Mouse (Mus musculus) adrenal gland, postnatal 36 days (tissue): ENCODE data around the gene Mrtfa. TPM values are rescaled to one million over a fixed set of nuclear protein-coding genes. Genes with fewer than 3 reads are reported as not detected.

Source experiments
- DNase-seq, 2 experiments: peaks; one replicate each; pipeline ENCODE4 v3.0.0; 2021; ENCODE audit warnings: mixed read lengths in 1 of 2
- total RNA-seq, 2 experiments: library from RNA; stranded (reverse); gene quantifications; 2 replicates each; pipeline ENCODE4 v1.2.3; 2021

The Mrtfa gene
- total RNA-seq, 2 experiments from 2014 or later, result 28.6 to 31.0 TPM

DNA sequence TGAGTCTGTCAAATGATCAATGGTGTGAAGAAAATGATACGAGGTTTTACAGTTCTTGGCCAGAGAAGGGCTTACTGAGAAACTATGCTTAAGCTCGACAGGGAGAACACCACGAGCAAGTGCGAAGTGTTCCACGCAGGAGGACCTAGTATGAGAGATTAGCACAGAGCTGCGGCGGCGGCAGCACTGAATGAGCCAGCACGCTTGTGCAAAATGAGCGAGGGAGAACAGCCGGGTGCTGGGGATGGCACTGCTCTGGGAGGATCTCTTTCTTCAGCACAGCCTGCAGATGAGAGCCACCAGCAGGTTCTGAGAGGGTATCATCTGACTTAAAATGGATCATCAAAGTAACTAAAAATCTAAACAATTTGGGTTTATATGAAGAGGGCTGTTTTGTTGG is 91.3 kb downstream of the Mrtfa start:
- DNase-seq, result no peak

DNA sequence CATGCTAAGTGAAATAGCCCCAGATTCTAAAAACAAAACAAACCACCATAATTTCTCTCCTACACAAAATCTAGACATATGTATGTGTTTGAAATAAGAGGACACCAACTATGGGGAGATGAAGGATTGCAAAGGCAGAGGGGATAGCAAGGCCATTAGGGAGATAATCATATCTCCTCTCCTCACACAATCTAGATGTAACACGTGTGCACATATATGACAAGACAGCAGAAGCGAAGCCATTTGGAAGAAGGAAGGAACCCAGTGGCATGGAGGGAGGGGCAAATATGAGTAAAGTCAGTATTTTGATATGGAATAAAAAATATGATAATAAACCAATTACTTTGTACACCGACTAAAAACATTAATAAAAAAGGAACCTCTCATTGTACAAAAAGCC is 91.9 kb downstream of the Mrtfa start:
- no peak for DNase-seq

DNA sequence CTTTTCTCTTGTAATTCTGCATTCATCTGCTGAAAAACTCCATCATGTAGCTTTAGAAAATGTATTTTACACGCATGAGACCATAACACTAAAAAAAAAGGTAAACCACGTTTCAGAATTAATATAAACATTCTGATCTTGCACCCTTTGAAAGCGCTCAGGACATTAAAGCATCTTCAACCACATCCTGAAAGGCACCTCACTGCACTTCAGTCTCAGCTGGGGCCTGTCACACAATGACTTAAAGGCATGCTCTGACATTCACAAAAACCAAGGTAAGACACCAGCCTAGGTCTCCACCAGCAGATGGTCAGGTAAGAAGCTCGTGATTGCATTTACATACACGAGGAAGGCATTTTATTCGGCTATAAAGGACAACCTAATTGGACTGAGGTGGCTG is 92.7 kb downstream of the Mrtfa start:
- DNase-seq, result no peak

DNA sequence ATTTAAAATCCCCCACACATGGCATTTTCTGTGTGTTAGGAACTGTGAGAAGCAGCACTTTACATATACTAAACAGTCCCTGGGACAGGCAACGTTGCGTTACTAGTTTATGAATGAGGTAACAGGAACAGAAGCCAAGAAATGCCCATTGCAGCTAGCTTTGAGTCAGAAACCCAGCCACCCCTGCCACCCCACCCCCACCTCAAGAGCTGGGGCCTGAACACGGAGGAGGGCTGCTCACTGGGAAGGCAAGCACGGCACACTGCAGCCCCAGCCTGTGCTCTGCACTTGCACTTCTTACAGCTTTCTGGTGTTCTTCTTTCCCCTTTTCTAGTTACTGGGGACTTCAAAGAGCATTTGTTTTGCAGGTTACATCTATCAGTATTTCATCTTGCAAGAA is 93.1 kb downstream of the Mrtfa start:
- DNase-seq, result peak; percentile 24 to 64

DNA sequence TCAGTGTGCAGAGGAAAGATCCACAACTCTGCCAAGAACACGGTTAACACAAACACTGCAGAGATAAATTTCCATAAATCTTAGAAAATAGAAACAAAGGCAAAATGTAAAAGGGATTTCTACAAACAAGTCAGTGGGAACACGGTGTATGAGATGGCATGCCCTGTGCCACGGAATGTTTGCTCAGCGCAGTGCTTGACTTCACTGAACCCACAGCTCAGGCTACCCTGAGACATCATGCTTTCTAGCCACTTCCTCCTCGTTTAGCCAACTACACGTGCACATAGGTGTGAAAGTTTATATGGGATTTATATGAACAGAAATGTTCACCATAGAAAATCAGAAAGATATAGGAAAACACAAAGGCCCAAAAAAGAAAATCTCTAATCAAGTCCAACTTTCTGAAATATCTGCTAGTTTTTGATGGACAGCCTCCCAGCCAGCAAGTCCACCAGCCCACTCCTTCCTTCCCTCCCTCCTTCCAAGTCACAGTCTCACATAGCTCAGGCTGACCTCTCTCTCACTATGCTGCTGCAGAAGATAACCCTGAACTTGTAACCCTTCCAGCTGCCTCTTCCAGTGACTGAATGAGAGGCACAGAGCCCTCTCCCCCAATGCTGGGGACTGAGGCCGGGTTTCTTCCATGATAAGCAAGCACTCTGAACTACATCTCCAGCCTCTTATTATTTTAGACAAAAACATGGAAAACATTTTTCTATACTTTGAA is 94.1 kb downstream of the Mrtfa start:
- DNase-seq, result no peak

DNA sequence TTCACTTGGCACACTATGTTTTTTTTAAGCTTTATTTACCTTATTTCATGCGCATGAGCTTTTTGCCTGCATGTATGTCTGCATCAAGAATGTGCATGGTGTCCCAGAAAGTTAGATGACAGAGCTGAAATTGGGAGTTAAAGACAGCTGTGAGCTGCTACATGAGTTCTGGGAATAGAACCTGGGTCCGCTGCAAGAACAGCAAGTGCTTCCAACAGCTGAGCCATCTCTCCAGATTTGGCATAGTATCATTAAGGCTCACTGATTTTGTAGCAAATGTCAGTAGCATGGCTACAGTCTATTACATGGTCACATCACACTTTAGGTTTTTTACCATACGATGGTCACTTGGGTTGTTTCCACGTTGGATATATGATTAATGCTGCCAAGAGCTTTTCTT is 97.5 kb downstream of the Mrtfa start:
- no peak for DNase-seq

DNA sequence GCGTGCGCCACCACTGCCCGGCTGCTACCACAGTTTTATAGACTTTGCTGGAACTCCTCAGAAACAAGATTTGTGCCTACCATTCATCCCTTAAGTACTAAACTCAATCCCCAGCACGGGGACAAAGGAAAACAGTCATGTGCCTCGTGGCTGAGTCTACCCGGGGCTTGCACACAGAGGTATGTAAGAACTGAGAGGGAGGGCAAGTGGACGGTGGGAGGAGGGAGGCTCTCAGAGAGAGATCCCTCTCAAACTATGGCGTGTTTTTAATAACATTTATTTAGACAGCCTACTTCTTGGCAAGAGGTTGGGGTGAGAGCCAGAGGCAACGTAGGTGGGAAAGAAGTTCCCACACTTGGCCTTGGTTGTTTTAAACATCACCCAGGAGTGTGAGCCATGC is 98.8 kb downstream of the Mrtfa start:
- no peak for DNase-seq

DNA sequence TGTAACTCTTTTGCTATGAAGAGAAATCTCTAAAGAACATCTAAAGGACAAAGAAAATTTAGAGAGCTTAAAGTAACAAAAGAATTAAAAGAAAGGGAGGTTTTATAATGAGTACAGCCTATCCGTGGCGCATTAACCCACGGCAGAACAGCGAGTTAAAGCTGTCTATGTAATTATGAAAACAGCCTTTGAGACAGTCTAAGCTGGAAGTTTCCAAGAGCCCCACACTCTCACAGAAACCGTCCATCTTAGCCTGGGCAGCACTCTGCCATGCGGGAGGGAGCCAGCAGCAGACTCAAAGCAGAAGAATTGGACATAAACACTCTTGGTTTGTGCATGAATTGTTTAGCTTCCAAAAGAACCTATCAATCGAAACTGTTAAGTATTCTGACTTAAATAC is 103.0 kb downstream of the Mrtfa start:
- no peak for DNase-seq

DNA sequence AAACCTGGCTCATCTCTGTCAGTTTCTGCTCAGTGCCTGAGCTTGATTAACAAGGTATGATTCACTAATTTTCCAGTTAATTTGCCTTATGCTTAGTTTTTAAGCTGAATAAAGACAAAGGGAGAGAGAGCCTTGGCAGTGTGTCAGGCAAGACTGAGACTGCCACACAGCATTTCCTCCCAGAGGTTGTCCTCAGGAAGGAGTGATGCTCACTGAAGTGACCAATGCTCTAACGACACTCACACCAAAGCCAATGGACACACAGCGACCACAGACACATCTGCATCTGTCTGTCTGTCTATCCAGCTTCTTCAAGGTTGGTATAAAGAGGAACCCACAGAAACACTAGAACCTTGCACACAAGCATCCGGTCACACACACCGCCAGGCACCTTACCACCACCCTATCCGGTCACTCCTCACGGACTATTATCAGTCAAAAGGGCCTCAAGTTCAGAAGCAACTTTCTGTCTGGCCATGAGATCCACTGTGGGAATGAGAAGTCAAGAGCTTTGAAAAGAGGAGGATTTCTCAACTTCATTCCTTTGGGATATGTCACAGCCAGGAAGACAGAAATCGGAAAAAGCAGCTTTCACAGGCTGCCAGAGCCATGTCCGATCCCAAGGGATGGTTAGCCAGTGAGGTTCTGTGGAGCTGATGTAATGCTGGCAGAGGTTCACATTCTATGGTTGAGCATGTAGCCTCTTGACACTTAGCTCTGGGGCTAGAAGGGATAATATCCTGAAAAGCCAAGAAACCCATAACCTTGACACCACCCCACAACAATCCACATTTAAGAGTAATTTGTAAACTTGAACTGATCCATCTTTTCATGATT is 103.7 kb downstream of the Mrtfa start:
- peak; percentile 24 to 66 for DNase-seq

DNA sequence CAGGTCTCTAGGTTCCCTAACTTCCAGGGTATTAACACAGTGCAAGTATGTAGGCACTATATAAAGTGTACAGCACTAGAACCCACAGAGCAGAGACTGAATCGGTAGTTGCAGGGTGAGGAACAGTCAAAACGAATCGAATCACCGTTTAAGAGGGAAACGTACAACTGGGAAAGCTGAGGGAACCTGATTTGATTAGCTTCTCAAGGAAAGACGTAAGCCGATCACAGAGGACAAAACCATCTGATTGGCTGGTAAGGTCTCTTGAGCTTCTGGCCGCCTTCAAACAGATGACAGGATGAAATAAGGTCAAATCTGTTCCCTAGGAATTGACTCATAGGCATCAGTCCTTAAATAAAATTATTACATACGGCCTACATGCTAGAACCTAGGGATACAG is 106.7 kb downstream of the Mrtfa start:
- no peak for DNase-seq

DNA sequence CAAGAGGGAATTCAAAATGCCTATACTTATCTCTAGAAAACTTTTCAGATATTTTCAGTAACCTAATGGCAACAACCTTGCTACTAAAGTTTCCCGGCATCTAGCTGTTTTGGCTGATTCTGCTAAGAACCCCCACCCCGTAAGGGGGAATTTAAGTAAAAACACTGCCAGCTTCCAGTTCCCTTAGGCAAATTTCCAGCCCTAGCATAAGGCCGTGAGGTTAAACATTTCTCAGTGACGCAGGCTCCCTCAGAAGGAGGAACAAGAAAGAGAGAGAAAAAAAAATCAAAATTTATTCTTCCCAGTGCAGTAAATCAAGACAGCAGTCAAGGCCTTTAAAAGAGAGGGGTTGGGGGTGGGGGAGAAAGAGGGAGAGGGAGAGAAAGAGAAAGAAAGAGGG is 107.3 kb downstream of the Mrtfa start:
- DNase-seq, result no peak

DNA sequence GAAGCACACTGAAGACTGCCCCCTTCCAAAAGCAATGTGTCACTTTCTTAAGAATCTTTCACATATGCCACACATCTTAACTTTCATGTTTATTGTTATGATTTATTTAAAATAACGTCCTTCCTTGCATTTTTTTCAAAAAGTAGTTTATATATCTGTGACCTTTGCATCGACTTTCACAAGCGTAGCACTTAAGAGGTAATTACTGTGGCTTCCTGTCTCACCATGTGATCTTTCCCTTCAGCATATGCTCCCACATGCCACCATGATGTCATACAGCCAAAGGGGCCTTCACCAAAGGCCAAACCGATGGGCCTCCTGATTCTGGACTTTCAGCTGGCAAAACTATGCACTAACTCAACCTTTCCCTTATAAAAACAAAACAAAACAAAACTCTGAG is 109.3 kb downstream of the Mrtfa start:
- no peak for DNase-seq

DNA sequence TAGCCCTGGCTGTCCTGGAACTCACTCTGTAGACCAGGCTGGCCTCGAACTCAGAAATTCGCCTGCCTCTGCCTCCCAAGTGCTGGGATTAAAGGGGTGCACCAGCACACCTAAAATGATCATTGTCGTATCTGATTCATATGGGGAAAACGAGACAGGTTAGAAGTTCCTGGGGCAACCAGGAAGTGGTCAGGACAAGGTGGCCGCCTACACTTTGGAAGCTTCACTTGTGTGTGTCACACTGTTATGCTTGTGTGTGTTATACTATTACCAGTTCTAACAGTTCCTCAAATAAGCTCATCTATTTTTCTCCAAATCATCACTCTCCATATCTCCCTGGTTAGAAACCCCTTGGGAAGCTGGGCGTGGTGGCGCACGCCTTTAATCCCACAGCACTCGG is 110.2 kb downstream of the Mrtfa start:
- no peak for DNase-seq

DNA sequence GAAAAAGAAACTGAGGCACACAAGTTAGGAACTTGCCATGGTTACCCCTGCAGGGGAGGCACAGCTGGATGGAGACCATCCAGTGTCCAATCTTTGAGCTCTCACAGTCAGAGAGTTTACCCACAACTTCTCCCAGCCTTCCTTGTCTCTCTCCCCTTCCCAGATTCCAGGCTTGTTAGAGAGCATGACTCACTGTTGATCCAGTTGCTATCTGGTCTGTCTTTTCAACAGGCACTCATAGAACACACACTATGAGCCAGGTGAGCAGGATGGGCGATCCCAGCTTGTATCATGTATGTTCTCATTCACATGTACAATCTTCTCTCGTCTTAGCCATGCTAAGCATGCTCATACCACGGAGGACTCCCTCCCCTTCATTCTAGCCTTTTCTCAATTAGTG is 111.3 kb downstream of the Mrtfa start:
- no peak for DNase-seq

DNA sequence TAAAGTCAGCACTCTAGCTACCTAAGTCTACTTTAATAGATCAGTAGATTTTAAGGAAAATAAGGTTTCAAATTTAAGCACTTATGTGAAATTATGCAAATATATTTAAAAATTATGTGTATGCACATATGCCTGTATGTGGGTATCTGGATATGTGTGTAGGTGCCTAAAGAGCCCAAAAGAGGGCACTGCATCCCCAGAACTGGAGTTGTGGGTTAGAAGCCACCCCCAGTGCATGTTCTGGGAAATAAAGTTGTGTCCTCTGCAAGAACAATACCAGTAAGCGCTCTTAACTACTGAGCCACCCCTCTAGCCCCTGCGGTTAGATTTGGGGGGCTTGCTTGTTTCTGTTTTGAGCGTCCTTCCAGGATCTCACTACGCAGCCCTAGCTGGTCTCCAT is 113.0 kb downstream of the Mrtfa start:
- peak; percentile 34 to 41 for DNase-seq

DNA sequence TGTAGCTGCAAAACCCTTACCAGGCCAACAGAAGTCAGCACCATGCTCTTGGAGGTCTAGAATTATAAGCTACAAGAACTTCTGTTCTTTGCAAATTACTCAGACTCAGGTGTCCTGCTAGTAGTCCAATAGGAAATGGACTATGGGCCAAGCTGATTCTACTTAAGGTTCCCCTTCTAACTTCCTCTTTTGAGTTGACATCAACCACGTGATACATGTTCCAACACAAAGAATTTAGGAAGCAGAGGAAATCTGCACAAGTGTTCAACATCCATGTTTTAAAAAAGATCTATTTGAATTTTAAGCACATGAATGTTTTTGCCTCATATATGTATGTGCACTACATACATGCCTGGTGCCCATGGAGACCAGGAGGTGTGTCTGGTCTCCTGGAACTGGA is 116.0 kb downstream of the Mrtfa start:
- no peak for DNase-seq

DNA sequence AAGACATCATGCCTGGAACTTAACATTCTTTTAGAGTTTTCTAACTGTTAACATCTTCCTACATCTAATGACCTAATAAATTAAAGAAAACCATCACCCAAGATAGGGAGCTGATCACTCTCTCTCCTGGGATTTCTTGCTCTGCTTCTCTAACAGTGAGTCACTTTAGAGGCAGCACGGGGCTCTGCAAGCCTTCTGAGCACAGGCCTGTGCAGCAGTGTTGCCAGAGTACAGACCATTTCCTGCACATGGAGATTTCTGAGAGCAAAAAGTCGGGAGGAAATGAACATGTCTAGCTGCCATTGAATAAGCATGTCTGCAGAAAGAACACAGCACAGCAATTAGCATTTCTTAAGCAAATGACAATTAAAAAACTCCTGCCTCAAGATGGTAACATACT is 116.8 kb downstream of the Mrtfa start:
- no peak for DNase-seq

DNA sequence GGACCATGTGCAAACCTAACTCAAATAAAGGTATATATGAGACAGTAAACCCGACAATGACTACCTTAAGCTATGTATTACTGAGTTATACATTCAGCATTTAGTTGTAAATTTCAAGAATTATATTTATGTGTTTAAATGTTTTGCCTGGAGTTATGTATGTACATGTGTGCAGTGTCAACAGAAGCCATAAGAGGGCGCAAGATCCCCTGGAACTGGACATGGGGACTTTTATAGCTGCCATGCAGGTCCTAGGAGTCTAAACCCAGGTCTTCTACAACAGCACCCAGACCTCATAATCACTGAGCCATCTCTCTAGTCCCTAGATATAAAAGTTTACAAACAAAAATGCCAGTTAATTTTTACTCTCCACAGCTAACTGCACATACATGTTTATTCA is 117.8 kb downstream of the Mrtfa start:
- no peak for DNase-seq

DNA sequence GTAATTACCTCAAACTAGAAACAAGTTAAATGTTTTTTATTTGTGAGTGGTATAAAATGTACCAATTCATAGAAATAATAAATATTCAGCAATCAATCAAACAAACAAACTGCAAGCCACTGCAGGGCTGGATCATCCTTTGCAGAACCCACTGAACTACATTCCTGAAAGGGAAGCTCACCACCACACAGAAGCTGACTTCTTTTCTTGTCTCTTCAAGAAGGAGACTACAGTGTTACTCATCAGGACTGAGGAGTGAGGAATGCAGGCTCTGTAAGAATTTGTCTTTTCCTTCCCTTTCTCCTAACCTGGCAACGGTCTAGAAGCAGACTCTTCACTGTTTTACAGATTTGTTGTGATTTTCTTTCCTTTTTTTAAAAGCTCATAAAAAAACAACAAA is 120.1 kb downstream of the Mrtfa start:
- no peak for DNase-seq

DNA sequence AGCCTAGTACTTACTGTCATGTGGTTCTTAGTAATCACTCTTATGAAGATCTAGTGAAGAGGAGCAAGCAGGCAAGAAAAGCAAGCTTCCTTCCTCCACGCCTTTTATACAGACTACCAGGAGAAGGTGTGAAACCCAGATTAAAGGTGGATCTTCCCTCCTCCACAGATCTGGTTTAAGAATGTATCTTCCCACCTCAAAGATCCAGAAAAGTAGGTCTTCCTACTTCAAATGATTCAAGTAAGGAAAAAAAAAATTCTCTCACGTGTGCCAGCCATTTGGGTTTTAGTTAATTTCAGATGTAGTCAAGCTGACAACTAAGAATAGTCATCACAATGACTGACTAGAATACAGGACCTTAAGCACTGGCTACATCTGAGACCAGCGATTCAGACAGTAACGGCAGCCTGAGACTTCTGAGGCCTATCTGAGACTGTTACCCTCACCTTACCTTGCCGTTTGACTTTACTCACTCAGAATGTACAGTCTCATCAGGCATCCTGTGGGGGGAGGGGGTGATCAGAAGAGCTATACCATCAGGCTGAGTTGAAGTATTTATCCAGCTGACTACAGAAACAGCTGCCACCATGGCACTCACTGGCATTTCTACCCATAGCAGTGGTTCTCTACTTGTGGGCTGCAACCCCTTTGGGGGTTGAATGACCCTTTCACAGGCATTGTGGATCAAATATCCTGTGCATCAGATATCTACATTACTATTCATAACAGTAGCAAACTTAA is 121.7 kb downstream of the Mrtfa start:
- DNase-seq, result no peak

DNA sequence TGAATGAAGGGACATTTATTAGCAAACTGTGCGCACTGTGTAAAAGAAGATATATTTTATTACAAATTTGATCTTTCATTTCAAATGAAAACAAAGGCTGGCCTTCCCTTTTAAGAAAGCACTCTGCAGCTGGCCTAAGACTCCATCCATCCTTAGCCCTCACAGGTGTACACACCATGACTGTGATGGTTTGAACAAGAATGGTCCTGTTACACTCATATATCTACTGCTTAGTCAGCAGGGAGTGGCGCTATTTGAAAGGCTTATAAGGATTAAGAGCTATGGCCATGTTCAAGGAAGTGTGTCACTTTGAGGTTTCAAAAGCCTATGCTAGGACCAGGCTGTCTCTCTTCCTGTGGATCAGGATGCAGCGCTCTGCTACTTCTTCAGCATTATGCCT is 122.8 kb downstream of the Mrtfa start:
- DNase-seq, result no peak

DNA sequence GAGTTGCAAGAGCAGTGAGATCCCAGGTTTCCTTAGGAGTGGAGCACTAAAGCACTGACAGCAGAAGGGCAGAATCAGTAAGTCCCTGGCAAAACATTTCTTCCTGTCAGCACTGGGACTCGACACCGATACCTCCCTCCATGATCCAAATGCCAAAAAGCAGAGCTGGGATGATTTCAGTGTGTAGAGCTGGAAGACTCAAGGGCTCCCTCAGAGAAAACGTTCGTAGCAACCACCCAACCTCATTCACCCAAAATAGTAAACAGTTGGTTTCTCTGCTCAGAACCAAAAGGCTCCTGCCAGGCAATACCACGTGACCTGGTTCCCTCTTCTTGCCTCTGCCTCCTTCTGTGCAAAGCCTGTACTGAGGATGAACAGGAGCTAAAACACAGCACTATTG is 123.6 kb downstream of the Mrtfa start:
- DNase-seq, result no peak

DNA sequence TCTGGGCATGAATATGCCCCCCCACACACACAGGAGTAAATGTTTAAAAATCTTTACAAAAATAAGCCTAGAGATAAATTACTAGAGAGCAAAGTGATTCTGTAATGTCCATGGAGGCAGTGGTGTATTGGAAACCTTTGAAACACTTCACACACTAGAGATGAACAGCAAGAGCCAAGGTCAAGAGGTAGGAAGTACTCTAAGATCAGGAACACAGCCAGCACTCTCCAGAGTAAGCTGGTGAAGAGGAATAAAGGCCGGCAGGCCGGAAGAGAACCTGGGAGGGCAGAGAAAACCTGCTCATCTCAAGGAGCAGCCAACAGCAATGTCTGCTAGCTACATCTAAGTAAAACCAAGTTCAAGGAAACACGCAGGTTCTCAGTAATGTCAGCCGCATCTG is 125.9 kb downstream of the Mrtfa start:
- DNase-seq, result no peak
